Mouse (Mus musculus) MEL (cell line): ENCODE measurements around the gene Nkiras2.

Source experiments
- GATA1 ChIP-seq: IDR thresholded peaks from 2 replicates; pipeline ENCODE4 v1.6.1; 2011; ENCODE audit warnings: low read depth, low read length, improper control_type of control experiment
- MYC ChIP-seq: IDR thresholded peaks from 2 replicates; pipeline ENCODE4 v1.6.1; 2011; ENCODE audit warnings: low read depth, mild to moderate bottlenecking, low read length, improper control_type of control experiment, moderate library complexity

DNA sequence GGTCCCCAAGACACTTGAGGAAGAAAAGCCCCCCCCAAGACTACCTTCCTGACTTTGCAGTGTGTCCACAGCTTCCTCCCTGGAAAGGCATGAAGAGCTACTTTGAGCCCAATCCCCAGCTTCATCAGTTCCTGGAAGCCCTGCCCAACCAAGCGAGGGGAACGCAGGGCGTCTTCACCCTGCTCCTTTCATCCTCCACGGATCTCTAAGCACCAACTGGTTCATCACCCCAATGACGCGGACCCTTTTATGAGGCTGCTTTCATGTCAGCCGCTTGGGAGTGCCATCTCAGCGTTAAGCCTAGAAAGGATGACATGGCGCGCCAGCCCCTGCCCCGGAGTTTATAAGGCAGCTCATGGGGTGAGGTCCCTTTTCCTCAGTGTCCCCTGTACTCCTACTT lies 938 bp downstream of the Nkiras2 start, which contains the start of gene Dnajc7:
- no peak for TF ChIP-seq GATA1
- TF ChIP-seq MYC, result no peak
